In genomic region chr6:72420901-72421300, GRCm38 (mm10) we compare ENCODE assay signal across 29 mouse cellular contexts.
"Had no signal": no experiment of that assay in that cellular context is flagged by ENCODE, and none has a peak within 500 bp of the region (broad histone marks: within the 10 kb centered on the region; RNA-seq: fewer than 3 reads in every experiment).

No protein-coding gene starts in this region.

- H3K9me3 ChIP-seq: embryonic facial prominence, embryonic 10.5 days; embryonic facial prominence, embryonic 12.5 days; embryonic facial prominence, embryonic 13.5 days; embryonic facial prominence, embryonic 15.5 days; forebrain, embryonic 10.5 days; forebrain, embryonic 12.5 days; forebrain, embryonic 13.5 days; forebrain, embryonic 15.5 days had no signal

- H3K4me1 ChIP-seq: forebrain, embryonic 10.5 days had no signal

- ATAC-seq: forebrain, embryonic 13.5 days; forebrain, embryonic 14.5 days; forebrain, embryonic 15.5 days; forebrain, embryonic 16.5 days; forebrain, postnatal 0 days had no signal

- H3K27ac ChIP-seq: embryonic facial prominence, embryonic 10.5 days; embryonic facial prominence, embryonic 12.5 days; embryonic facial prominence, embryonic 13.5 days; embryonic facial prominence, embryonic 15.5 days; forebrain, embryonic 10.5 days; forebrain, embryonic 12.5 days; forebrain, embryonic 13.5 days; forebrain, embryonic 15.5 days; gastrocnemius, adult 2 months; heart, adult 2 months had no signal

- DNase-seq: cerebellum, adult 2 months; cerebellum, adult 8-10 months; cerebellum, adult 9-10 months; cerebellum, adult 9-11 months; cerebellum, postnatal 10 days; cerebellum, postnatal 14 days; cerebellum, postnatal 25 days; cerebellum, postnatal 36 days; embryo, embryonic 11 days; forebrain, postnatal 0 days; gastrocnemius, adult 2 months; gastrocnemius, postnatal 10 days; gastrocnemius, postnatal 14 days; gastrocnemius, postnatal 25 days; gastrocnemius, postnatal 36 days; heart, adult 11 months; heart, adult 18-20 months; heart, adult 2 months had no signal

- H3K4me3 ChIP-seq: embryonic facial prominence, embryonic 10.5 days; embryonic facial prominence, embryonic 12.5 days; embryonic facial prominence, embryonic 13.5 days; embryonic facial prominence, embryonic 15.5 days; erythroblast, embryonic 14.5 days; forebrain, embryonic 10.5 days; forebrain, embryonic 12.5 days; forebrain, embryonic 13.5 days; forebrain, embryonic 15.5 days; gastrocnemius, adult 2 months; heart, adult 2 months had no signal

- H3K9ac ChIP-seq: embryonic facial prominence, embryonic 12.5 days; embryonic facial prominence, embryonic 13.5 days; embryonic facial prominence, embryonic 15.5 days; forebrain, embryonic 12.5 days; forebrain, embryonic 13.5 days; forebrain, embryonic 15.5 days; forebrain, postnatal 0 days had no signal

- H3K27me3 ChIP-seq: embryonic facial prominence, embryonic 12.5 days; embryonic facial prominence, embryonic 13.5 days; embryonic facial prominence, embryonic 15.5 days; forebrain, embryonic 12.5 days; forebrain, embryonic 13.5 days; forebrain, embryonic 15.5 days had no signal

- H3K4me2 ChIP-seq: embryonic facial prominence, embryonic 12.5 days; embryonic facial prominence, embryonic 13.5 days; embryonic facial prominence, embryonic 15.5 days; forebrain, embryonic 12.5 days; forebrain, embryonic 13.5 days; forebrain, embryonic 15.5 days had no signal
